Mouse (Mus musculus): ENCODE measurements at regions not wholly inside any gene's neighbourhood (a gene's known extent, or its start where the extent isn't known, plus 50 kb on each side); places are given as distances from the start of the nearest gene placed in this dataset.

DNA sequence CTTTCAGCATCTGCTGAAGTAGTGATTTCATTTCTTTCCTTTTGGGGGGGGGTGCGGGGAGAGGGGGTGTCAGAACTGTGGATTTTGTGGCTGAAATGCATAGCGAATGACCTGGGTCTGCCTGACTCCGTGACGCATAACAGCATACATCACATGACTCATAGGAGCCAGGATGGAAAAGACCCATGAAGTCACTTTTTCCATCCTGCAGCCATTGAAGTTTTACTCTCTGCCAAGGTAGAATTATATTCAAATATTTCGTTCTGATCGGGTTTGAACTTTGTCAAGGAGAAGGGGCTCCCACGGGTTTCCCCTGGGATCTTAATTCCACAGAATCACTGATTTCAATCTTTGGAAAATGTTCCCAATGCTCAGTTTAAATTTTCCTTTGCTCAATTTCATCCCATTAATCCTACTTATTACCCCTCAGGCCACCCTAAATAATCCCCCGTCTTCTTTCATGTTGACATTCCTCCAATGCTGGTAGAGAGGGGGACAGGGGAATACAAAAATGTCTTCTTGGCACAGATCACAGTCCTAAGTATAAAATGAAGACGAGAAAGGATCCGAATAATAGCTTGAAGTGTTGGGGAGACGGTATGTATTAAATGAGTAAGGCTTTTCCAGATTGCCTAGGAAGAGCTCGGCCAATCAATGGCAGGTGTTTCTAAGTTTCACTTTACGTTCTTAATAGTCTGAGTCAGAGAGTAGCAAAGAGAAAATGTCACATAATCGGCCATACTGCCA lies 212.0 kb downstream of the Tgfb2 start:
- no peak overlapping the region for H3K27ac ChIP-seq (ENCODE audit: control insufficient read depth, low read depth, low read length)
- H3K27me3 ChIP-seq (ENCODE audit: control insufficient read depth in 1 of 2, insufficient read depth in 2 of 2, low read length in 2 of 2) = no peaks in the 10 kb centered on the region
- no peak for TF ChIP-seq CHD2 (IDR thresholded peaks at IDR 0.05; ENCODE audit: low read length)
- no peak for TF ChIP-seq TBP (IDR thresholded peaks at IDR 0.05; ENCODE audit: low read depth, low read length)
- TF ChIP-seq MAZ (IDR thresholded peaks at IDR 0.05; ENCODE audit: low read depth, low read length) = no peak
- H3K36me3 ChIP-seq (ENCODE audit: control insufficient read depth in 1 of 2, insufficient read depth in 2 of 2, low read length in 2 of 2) = no peaks in the 10 kb centered on the region
- no peak for DNase-seq (ENCODE audit: low read depth, low spot score)
- no peaks in the 10 kb centered on the region for H3K4me1 ChIP-seq (ENCODE audit: control insufficient read depth in 1 of 2, insufficient read depth in 2 of 2, low read length in 2 of 2)
- H3K9ac ChIP-seq (ENCODE audit: control insufficient read depth, low read depth, low read length, poor library complexity, severe bottlenecking) = no peak overlapping the region
- H3K9me3 ChIP-seq (replicated peaks; ENCODE audit: insufficient read depth, low read length) = no peaks in the 10 kb centered on the region
- no peaks in the 10 kb centered on the region for H3K79me2 ChIP-seq (ENCODE audit: control insufficient read depth, insufficient read depth, low read length, poor library complexity)
- H3K4me3 ChIP-seq (ENCODE audit: control insufficient read depth in 1 of 2, insufficient read depth in 1 of 2, low read depth in 2 of 2, low read length in 2 of 2) = no peak overlapping the region

DNA sequence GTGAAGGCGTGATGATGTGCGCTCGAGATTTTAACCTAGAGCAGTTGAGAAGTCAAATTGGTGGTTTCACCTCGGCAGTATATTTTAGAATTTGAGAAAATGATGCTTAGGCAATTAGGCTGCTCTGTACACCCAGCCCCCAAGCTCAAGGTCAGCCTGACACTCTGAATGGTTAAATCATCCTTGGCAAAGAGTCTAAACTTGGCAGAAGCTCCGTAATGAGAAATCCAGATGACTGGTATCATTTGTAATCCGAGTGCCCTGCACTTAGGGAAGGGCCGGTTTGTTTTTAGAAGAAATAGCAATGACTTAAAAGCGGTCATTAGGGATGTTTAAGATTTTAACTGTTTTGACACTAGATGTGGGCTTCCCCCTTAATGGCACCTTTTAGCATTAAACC lies 223.6 kb downstream of the Tgfb2 start:
- no peak overlapping the region for H3K4me3 ChIP-seq (ENCODE audit: control insufficient read depth in 1 of 2, insufficient read depth in 1 of 2, low read depth in 2 of 2, low read length in 2 of 2)

DNA sequence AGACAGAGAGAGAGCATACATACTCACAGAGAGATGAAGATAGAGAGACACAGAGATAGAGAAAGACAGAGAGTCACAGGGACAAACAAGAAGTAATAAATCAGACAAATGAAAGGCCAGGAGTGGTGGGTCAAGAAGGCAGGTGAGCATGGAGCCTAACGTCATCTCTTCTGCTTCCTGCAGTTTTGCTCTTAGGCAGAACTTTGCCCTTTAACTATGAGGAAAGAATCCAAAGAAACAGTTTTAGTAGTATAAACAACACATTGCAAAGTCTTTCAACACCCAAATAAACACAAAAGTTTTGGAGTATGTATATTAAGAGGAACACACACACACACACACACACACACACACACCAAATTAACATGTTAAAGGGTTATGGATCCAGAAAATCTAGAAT lies 225.8 kb downstream of the Tgfb2 start:
- Histone ChIP-seq H3K27ac (ENCODE audit: control insufficient read depth, low read depth, low read length) (no peak overlapping the region), H3K9ac (ENCODE audit: control insufficient read depth, low read depth, low read length, poor library complexity, severe bottlenecking) (no peak overlapping the region), H3K4me3 (ENCODE audit: control insufficient read depth in 1 of 2, insufficient read depth in 1 of 2, low read depth in 2 of 2, low read length in 2 of 2) (no peak overlapping the region), H3K27me3 (ENCODE audit: control insufficient read depth in 1 of 2, insufficient read depth in 2 of 2, low read length in 2 of 2) (no peaks in the 10 kb centered on the region), H3K4me1 (ENCODE audit: control insufficient read depth in 1 of 2, insufficient read depth in 2 of 2, low read length in 2 of 2) (no peaks in the 10 kb centered on the region), H3K79me2 (ENCODE audit: control insufficient read depth, insufficient read depth, low read length, poor library complexity) (no peaks in the 10 kb centered on the region), H3K9me3 (replicated peaks; ENCODE audit: insufficient read depth, low read length) (no peaks in the 10 kb centered on the region), H3K36me3 (ENCODE audit: control insufficient read depth in 1 of 2, insufficient read depth in 2 of 2, low read length in 2 of 2) (no peaks in the 10 kb centered on the region)
- TF ChIP-seq CHD1 (IDR thresholded peaks at IDR 0.05; ENCODE audit: low read depth, low read length) = no peak
- TF ChIP-seq MAZ (IDR thresholded peaks at IDR 0.05; ENCODE audit: low read depth, low read length) = no peak
- TF ChIP-seq USF2 (IDR thresholded peaks at IDR 0.05; ENCODE audit: borderline replicate concordance in 1 of 2, insufficient read depth in 1 of 2, low read depth in 1 of 2, low read length in 2 of 2) = no peak
- no peak for TF ChIP-seq TCF12 (IDR thresholded peaks at IDR 0.05; ENCODE audit: low read depth, low read length)
- no peak for TF ChIP-seq SMC3 (IDR thresholded peaks at IDR 0.05; ENCODE audit: low read depth, low read length)
- TF ChIP-seq MYC (IDR thresholded peaks at IDR 0.05; ENCODE audit: low read depth, low read length) = no peak
- no peak for TF ChIP-seq USF1 (IDR thresholded peaks at IDR 0.05; ENCODE audit: low read depth, low read length)
- TF ChIP-seq RAD21 (IDR thresholded peaks at IDR 0.05; ENCODE audit: low read depth, low read length) = no peak
- no peak for TF ChIP-seq TAL1 (IDR thresholded peaks at IDR 0.05; ENCODE audit: low read length)
- TF ChIP-seq RCOR1 (IDR thresholded peaks at IDR 0.05; ENCODE audit: low read depth, low read length) = no peak
- no peak for DNase-seq (ENCODE audit: low read depth, low spot score)

More for the DNA sequence above, 223.6 kb downstream of the Tgfb2 start:
- Histone ChIP-seq H3K36me3 (ENCODE audit: control insufficient read depth in 1 of 2, insufficient read depth in 2 of 2, low read length in 2 of 2) (no peaks in the 10 kb centered on the region), H3K27me3 (ENCODE audit: control insufficient read depth in 1 of 2, insufficient read depth in 2 of 2, low read length in 2 of 2) (no peaks in the 10 kb centered on the region), H3K9me3 (replicated peaks; ENCODE audit: insufficient read depth, low read length) (no peaks in the 10 kb centered on the region), H3K79me2 (ENCODE audit: control insufficient read depth, insufficient read depth, low read length, poor library complexity) (no peaks in the 10 kb centered on the region), H3K9ac (ENCODE audit: control insufficient read depth, low read depth, low read length, poor library complexity, severe bottlenecking) (no peak overlapping the region), H3K4me1 (ENCODE audit: control insufficient read depth in 1 of 2, insufficient read depth in 2 of 2, low read length in 2 of 2) (no peaks in the 10 kb centered on the region), H3K27ac (ENCODE audit: control insufficient read depth, low read depth, low read length) (no peak overlapping the region)
- DNase-seq (ENCODE audit: low read depth, low spot score) = no peak
- TF ChIP-seq MXI1 (IDR thresholded peaks at IDR 0.05; ENCODE audit: low read depth, low read length) (no peak), NRF1 (IDR thresholded peaks at IDR 0.05; ENCODE audit: insufficient read depth, low read depth, low read length, poor library complexity, severe bottlenecking) (no peak), CTCF (IDR thresholded peaks at IDR 0.05 in 2 of 3, conservative IDR thresholded peaks at IDR 0.05 in 1 of 3; ENCODE audit: control insufficient read depth in 1 of 3, insufficient read depth in 1 of 3, low read depth in 2 of 3, low read length in 3 of 3, poor library complexity in 1 of 3, severe bottlenecking in 1 of 3) (no peak), MAX (IDR thresholded peaks at IDR 0.05; ENCODE audit: low read length) (no peak), RAD21 (IDR thresholded peaks at IDR 0.05; ENCODE audit: low read depth, low read length) (no peak), JUND (IDR thresholded peaks at IDR 0.05; ENCODE audit: low read depth, low read length) (no peak), CHD1 (IDR thresholded peaks at IDR 0.05; ENCODE audit: low read depth, low read length) (no peak)

Data from MEL (cell line).